Mouse (Mus musculus): ENCODE measurements around the gene Cntn5.

- TF ChIP-seq TCF3 (IDR thresholded peaks at IDR 0.05; ENCODE audit: insufficient read length, low read depth) (no peak), POLR2A (IDR thresholded peaks at IDR 0.05; ENCODE audit: insufficient read length, low read depth) (no peak), REST (IDR thresholded peaks at IDR 0.05; ENCODE audit: insufficient read depth, insufficient read length) (no peak), MYOG (IDR thresholded peaks at IDR 0.05; ENCODE audit: control insufficient read depth in 1 of 3, insufficient read depth in 1 of 3, insufficient read length in 2 of 3, low read depth in 2 of 3) (no peak), POLR2AphosphoS2 (IDR thresholded peaks at IDR 0.05; ENCODE audit: insufficient read length, low read depth) (no peak), TCF12 (IDR thresholded peaks at IDR 0.05; ENCODE audit: insufficient read depth, poor library complexity, severe bottlenecking) (no peak)
These were observed 520.1 kb downstream of the Cntn5 start for GRCm38 (mm10) chr9:10384455-10384854.

Data from myocyte (in vitro differentiated cells).